Mouse (Mus musculus): Measurements from ENCODE around the gene 3110040M04Rik. TPM values are rescaled to one million over a fixed set of nuclear protein-coding genes. Genes with fewer than 3 reads are reported as not detected.
"Not testable (repeated sequence)": the region's sequence is repeated elsewhere in the genome, so short reads cannot be mapped to it uniquely, and the experiment has no call there.

The 3110040M04Rik gene
- total and polyA plus RNA-seq, 2 experiments from 2014 or later, result not detected

DNA sequence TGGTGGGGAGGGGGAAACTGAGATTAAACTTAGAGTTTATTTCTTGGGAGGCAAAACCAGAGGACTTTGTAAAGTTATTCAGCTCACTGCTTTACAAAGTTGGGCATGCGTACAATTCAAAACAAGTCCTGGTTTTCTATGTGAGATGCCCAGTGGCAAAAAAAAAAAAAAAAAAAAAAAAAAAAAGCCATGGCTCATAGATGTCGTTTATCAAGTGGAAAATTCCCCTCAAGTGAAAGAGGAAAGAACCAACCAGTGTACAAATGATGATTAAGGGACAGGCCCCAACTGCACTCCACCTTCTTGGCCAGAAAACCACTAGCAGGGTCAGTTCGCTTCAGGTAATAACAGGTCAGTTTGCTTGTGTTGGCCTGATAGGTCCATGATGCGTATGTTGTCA lies 15.5 kb upstream of the 3110040M04Rik start:
- no peak for DNase-seq (ENCODE audit: low spot score)

DNA sequence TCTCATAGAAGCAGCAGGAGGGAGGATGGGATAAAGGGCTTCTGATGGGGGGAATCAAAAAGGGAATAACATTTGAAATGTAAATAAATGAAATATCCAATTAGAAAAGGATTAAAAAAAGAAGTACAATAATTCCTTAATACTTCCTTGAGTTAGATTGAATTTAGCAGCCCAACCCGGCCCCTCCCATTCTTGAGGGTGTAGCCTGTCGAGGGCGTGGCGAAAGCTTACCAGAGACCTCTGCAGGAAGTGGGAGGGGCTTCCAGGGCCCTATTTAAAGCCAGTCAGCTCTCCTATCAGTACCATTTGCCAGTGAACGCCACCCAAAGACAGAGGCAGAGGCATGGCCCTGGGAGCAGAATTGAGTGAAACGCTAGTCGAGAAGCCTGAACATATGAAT lies 11.8 kb upstream of the 3110040M04Rik start, which contains the start of gene Gm8947:
Gm8947 (plus strand) TSS at position 302 of the 400 bp plus-strand sequence.
- H3K27ac ChIP-seq (ENCODE audit: low read depth); H3K9ac ChIP-seq (replicated peaks; ENCODE audit: low read depth, low read length); H3K4me2 ChIP-seq (ENCODE audit: low read depth, low read length); DNase-seq (ENCODE audit: low spot score); H3K4me1 ChIP-seq (ENCODE audit: control insufficient read depth, insufficient read depth); ATAC-seq (ENCODE audit: insufficient read depth, low read depth); H3K36me3 ChIP-seq (replicated peaks; ENCODE audit: control insufficient read depth, insufficient read depth, low read length); H3K9me3 ChIP-seq (replicated peaks; ENCODE audit: control insufficient read depth, low read length); H3K4me3 ChIP-seq (ENCODE audit: low read depth, low read length); H3K27me3 ChIP-seq (ENCODE audit: control insufficient read depth, insufficient read depth, low read length): not testable (repeated sequence)
- no CpG with 5 or more reads among the region's 7 CpGs for WGBS

More for the DNA sequence above, 15.5 kb upstream of the 3110040M04Rik start:
- Histone ChIP-seq H3K4me1 (ENCODE audit: control insufficient read depth, insufficient read depth) (no peaks in the 10 kb centered on the region), H3K36me3 (replicated peaks; ENCODE audit: control insufficient read depth, insufficient read depth, low read length) (no peaks in the 10 kb centered on the region), H3K4me3 (ENCODE audit: low read depth, low read length) (no peak overlapping the region), H3K9me3 (replicated peaks; ENCODE audit: control insufficient read depth, low read length) (no peaks in the 10 kb centered on the region), H3K27ac (ENCODE audit: low read depth) (no peak overlapping the region), H3K4me2 (ENCODE audit: low read depth, low read length) (no peak overlapping the region), H3K27me3 (ENCODE audit: control insufficient read depth, insufficient read depth, low read length) (no peaks in the 10 kb centered on the region), H3K9ac (replicated peaks; ENCODE audit: low read depth, low read length) (no peak overlapping the region)
- ATAC-seq (ENCODE audit: insufficient read depth, low read depth), result no peak
- no peak for TF ChIP-seq CTCF (IDR thresholded peaks at IDR 0.05; ENCODE audit: low read depth)
- no peak for TF ChIP-seq EP300 (IDR thresholded peaks at IDR 0.05; ENCODE audit: low read depth)
- 83% methylated on average over 4 of the region's 4 CpGs for WGBS

DNA sequence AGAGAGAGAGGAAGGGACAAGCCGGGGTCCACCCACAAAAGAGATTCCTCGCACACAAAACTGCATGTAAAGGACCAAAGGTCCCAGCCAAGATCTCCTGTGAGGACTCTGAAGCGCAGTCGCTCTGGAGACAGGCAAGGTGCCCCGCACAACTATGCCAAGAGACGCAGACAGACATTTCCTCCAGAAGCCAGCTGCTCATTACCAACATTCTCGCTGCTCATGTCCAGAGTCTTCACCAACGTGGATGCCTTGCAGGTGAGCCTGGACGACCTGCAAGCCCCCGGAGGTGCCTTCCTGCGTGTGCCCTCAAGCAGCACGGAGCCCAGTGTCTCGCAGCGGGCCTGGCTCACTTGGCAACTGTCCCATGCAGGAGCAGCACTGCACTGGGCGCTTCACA lies 11.2 kb upstream of the 3110040M04Rik start:
- 84% methylated on average over 15 of the region's 15 CpGs for WGBS
- not testable (repeated sequence) for H3K36me3 ChIP-seq (replicated peaks; ENCODE audit: control insufficient read depth, insufficient read depth, low read length); H3K4me1 ChIP-seq (ENCODE audit: control insufficient read depth, insufficient read depth); H3K27ac ChIP-seq (ENCODE audit: low read depth); H3K9ac ChIP-seq (replicated peaks; ENCODE audit: low read depth, low read length); H3K27me3 ChIP-seq (ENCODE audit: control insufficient read depth, insufficient read depth, low read length); H3K4me2 ChIP-seq (ENCODE audit: low read depth, low read length); H3K9me3 ChIP-seq (replicated peaks; ENCODE audit: control insufficient read depth, low read length); DNase-seq (ENCODE audit: low spot score); ATAC-seq (ENCODE audit: insufficient read depth, low read depth); H3K4me3 ChIP-seq (ENCODE audit: low read depth, low read length)

DNA sequence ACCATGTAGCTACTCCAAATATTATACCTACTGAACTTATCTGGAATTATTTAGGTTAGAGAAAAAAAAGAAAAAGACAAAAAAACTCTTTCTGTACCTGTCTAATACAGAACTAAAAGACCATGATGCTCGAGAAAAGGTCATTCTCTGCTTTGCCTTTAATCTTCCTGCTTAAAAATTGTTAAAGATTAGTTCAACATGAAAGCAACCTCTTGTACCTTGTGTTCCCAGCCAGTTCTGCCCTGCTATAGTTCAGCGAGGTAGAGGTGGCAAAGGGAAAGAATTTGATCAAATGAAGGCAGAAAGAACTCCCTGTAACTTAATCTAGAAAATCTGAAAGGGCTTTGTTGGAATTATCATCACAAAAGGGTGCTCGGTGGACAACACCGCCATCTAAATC lies 7.9 kb upstream of the 3110040M04Rik start:
- H3K9ac ChIP-seq (replicated peaks; ENCODE audit: low read depth, low read length); H3K4me3 ChIP-seq (ENCODE audit: low read depth, low read length); H3K4me2 ChIP-seq (ENCODE audit: low read depth, low read length); H3K9me3 ChIP-seq (replicated peaks; ENCODE audit: control insufficient read depth, low read length); H3K36me3 ChIP-seq (replicated peaks; ENCODE audit: control insufficient read depth, insufficient read depth, low read length); H3K4me1 ChIP-seq (ENCODE audit: control insufficient read depth, insufficient read depth); DNase-seq (ENCODE audit: low spot score); H3K27ac ChIP-seq (ENCODE audit: low read depth); H3K27me3 ChIP-seq (ENCODE audit: control insufficient read depth, insufficient read depth, low read length); ATAC-seq (ENCODE audit: insufficient read depth, low read depth): not testable (repeated sequence)
- WGBS, result 77% methylated on average over 4 of the region's 4 CpGs

DNA sequence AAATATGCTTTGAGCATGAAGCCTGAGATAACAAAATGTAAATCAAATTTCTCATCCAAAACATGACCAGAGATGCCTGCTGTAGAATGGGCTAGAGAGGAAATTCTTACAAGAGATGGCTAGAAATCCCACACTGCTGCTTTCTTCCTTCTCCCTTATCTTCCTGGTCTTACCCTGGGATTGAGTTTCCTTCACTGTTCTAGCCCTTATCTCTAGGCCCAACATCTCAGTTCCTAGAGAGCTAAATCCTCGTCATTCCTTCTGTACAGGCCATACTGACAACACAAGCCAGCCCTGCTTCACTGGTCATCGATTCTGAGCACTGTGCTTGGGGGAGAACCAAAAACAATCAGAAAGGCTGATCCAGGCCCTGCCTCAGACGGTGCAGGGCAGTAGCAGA lies 7.2 kb upstream of the 3110040M04Rik start:
- not testable (repeated sequence) for H3K27ac ChIP-seq (ENCODE audit: low read depth); H3K36me3 ChIP-seq (replicated peaks; ENCODE audit: control insufficient read depth, insufficient read depth, low read length); ATAC-seq (ENCODE audit: insufficient read depth, low read depth); H3K27me3 ChIP-seq (ENCODE audit: control insufficient read depth, insufficient read depth, low read length); H3K9me3 ChIP-seq (replicated peaks; ENCODE audit: control insufficient read depth, low read length); H3K9ac ChIP-seq (replicated peaks; ENCODE audit: low read depth, low read length); H3K4me3 ChIP-seq (ENCODE audit: low read depth, low read length); H3K4me2 ChIP-seq (ENCODE audit: low read depth, low read length); H3K4me1 ChIP-seq (ENCODE audit: control insufficient read depth, insufficient read depth); DNase-seq (ENCODE audit: low spot score)
- 62% methylated on average over 3 of the region's 3 CpGs for WGBS

DNA sequence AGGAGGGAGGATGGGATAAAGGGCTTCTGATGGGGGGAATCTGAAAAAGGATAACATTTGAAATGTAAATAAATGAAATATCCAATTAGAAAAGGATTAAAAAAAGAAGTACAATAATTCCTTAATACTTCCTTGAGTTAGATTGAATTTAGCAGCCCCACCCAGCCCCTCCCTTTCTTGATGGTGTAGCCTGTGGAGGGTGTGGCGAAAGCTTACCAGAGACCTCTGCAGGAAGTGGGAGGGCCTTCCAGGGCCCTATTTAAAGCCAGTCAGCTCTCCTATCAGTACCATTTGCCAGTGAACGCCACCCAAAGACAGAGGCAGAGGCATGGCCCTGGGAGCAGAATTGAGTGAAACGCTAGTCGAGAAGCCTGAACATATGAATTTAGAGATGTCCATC lies 5.8 kb upstream of the 3110040M04Rik start, which contains the start of gene Gm47995:
Gm47995 (plus strand) TSS at position 329 of the 400 bp plus-strand sequence.
- H3K27me3 ChIP-seq (ENCODE audit: control insufficient read depth, insufficient read depth, low read length); DNase-seq (ENCODE audit: low spot score); ATAC-seq (ENCODE audit: insufficient read depth, low read depth); H3K4me1 ChIP-seq (ENCODE audit: control insufficient read depth, insufficient read depth); H3K9me3 ChIP-seq (replicated peaks; ENCODE audit: control insufficient read depth, low read length); H3K36me3 ChIP-seq (replicated peaks; ENCODE audit: control insufficient read depth, insufficient read depth, low read length); H3K4me3 ChIP-seq (ENCODE audit: low read depth, low read length); H3K4me2 ChIP-seq (ENCODE audit: low read depth, low read length); H3K27ac ChIP-seq (ENCODE audit: low read depth); H3K9ac ChIP-seq (replicated peaks; ENCODE audit: low read depth, low read length): not testable (repeated sequence)
- WGBS, result 60% methylated on average over 2 of the region's 4 CpGs

DNA sequence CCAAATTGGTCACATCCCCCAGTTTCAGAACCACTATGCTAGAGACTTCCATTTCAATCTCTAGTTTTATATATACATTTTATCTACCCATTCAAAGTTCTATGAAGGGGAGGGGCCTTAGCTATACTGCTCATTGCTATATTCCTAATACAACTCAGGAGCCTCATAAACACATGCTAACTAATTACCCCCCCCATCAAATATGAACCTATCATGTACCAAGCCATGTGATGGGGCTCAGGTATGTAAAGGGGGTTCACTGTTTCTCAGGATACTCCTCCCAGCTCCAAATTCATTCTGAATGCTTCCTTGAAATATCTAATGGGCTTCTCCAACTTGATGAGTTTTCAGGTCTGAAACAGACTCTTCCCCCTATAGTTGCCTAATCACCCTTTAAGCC lies 3.3 kb upstream of the 3110040M04Rik start:
- not testable (repeated sequence) for H3K27ac ChIP-seq (ENCODE audit: low read depth); H3K9ac ChIP-seq (replicated peaks; ENCODE audit: low read depth, low read length); H3K4me1 ChIP-seq (ENCODE audit: control insufficient read depth, insufficient read depth); H3K36me3 ChIP-seq (replicated peaks; ENCODE audit: control insufficient read depth, insufficient read depth, low read length); H3K4me2 ChIP-seq (ENCODE audit: low read depth, low read length); H3K9me3 ChIP-seq (replicated peaks; ENCODE audit: control insufficient read depth, low read length); H3K27me3 ChIP-seq (ENCODE audit: control insufficient read depth, insufficient read depth, low read length); H3K4me3 ChIP-seq (ENCODE audit: low read depth, low read length); DNase-seq (ENCODE audit: low spot score); ATAC-seq (ENCODE audit: insufficient read depth, low read depth)

DNA sequence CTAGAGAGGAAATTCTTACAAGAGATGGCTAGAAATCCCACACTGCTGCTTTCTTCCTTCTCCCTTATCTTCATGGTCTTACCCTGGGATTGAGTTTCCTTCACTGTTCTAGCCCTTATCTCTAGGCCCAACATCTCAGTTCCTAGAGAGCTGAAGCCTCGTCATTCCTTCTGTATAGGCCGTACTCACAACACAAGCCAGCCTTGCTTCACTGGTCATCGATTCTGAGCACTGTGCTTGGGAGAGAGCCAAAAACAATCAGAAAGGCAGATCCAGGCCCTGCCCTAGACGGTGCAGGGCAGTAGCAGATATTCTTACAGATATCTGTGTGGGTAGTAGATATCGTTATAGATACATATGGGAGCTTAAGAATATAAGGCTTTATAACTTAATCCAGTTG lies 1.1 kb upstream of the 3110040M04Rik start:
- not testable (repeated sequence) for ATAC-seq (ENCODE audit: insufficient read depth, low read depth)

DNA sequence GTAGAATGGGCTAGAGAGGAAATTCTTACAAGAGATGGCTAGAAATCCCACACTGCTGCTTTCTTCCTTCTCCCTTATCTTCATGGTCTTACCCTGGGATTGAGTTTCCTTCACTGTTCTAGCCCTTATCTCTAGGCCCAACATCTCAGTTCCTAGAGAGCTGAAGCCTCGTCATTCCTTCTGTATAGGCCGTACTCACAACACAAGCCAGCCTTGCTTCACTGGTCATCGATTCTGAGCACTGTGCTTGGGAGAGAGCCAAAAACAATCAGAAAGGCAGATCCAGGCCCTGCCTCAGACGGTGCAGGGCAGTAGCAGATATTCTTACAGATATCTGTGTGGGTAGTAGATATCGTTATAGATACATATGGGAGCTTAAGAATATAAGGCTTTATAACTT lies 4.6 kb downstream of the 3110040M04Rik start:
- H3K4me3 ChIP-seq (ENCODE audit: low read depth, low read length); H3K9ac ChIP-seq (replicated peaks; ENCODE audit: low read depth, low read length); ATAC-seq (ENCODE audit: insufficient read depth, low read depth); H3K9me3 ChIP-seq (replicated peaks; ENCODE audit: control insufficient read depth, low read length); DNase-seq (ENCODE audit: low spot score); H3K36me3 ChIP-seq (replicated peaks; ENCODE audit: control insufficient read depth, insufficient read depth, low read length); H3K27me3 ChIP-seq (ENCODE audit: control insufficient read depth, insufficient read depth, low read length); H3K4me1 ChIP-seq (ENCODE audit: control insufficient read depth, insufficient read depth); H3K4me2 ChIP-seq (ENCODE audit: low read depth, low read length); H3K27ac ChIP-seq (ENCODE audit: low read depth): not testable (repeated sequence)
- 40% methylated on average over 3 of the region's 5 CpGs for WGBS

More for the DNA sequence above, 1.1 kb upstream of the 3110040M04Rik start:
- not testable (repeated sequence) for DNase-seq (ENCODE audit: low spot score); H3K36me3 ChIP-seq (replicated peaks; ENCODE audit: control insufficient read depth, insufficient read depth, low read length); H3K27me3 ChIP-seq (ENCODE audit: control insufficient read depth, insufficient read depth, low read length); H3K4me3 ChIP-seq (ENCODE audit: low read depth, low read length); H3K4me2 ChIP-seq (ENCODE audit: low read depth, low read length); H3K27ac ChIP-seq (ENCODE audit: low read depth); H3K9ac ChIP-seq (replicated peaks; ENCODE audit: low read depth, low read length); H3K4me1 ChIP-seq (ENCODE audit: control insufficient read depth, insufficient read depth); H3K9me3 ChIP-seq (replicated peaks; ENCODE audit: control insufficient read depth, low read length)
- WGBS, result 34% methylated on average over 3 of the region's 5 CpGs

All from heart, postnatal 0 days (tissue).